Mouse (Mus musculus) neutrophil, adult 5-6 weeks (primary cell): Measurements from ENCODE around the gene Eng. TPM values are rescaled to one million over a fixed set of nuclear protein-coding genes. Genes with fewer than 3 reads are reported as not detected.
A peak's percentile ranks its signal among the peaks of the same experiment; 100 is the strongest.

Experiments used
- ATAC-seq: fragments of 151-379, 151-347 bp; 2 replicates; pipeline ENCODE4 v1.8.0; 2017; ENCODE audit warnings: mild to moderate bottlenecking, moderate TSS enrichment; ENCODE audit not compliant: insufficient number of reproducible peaks, poor library complexity, low FRiP score, severe bottlenecking; ENCODE audit errors: extremely low read depth
- total RNA-seq: library from RNA; stranded (forward); fragments of 200-1000 nt; gene quantifications from 2 replicates; pipeline ENCODE4 v1.2.3, GENCODE M21; 2017

Gene Eng
- total RNA-seq, 1 experiment from 2014 or later, result not detected

GRCm38 (mm10) chr2:32669876-32670275 is 23.5 kb downstream of the Eng start:
- ATAC-seq, result no peak

GRCm38 (mm10) chr2:32671147-32671546 is 24.8 kb downstream of the Eng start:
- ATAC-seq, result no peak

- no peak for ATAC-seq
These were observed 25.7 kb downstream of the Eng start for GRCm38 (mm10) chr2:32671907-32672595.

GRCm38 (mm10) chr2:32673176-32673917 is 27.0 kb downstream of the Eng start:
- ATAC-seq, result no peak

- ATAC-seq, result no peak
These were observed 30.4 kb downstream of the Eng start for GRCm38 (mm10) chr2:32676821-32677220.

- no peak for ATAC-seq
These were observed 31.3 kb downstream of the Eng start for GRCm38 (mm10) chr2:32677683-32678082.

- no peak for ATAC-seq
These were observed 33.7 kb downstream of the Eng start for GRCm38 (mm10) chr2:32680051-32680451.

GRCm38 (mm10) chr2:32680961-32681650 is 34.7 kb downstream of the Eng start:
- no peak for ATAC-seq

GRCm38 (mm10) chr2:32681754-32682153 is 35.4 kb downstream of the Eng start:
- no peak for ATAC-seq

GRCm38 (mm10) chr2:32682721-32683417 is 36.5 kb downstream of the Eng start:
- no peak for ATAC-seq

- no peak for ATAC-seq
These were observed 37.3 kb downstream of the Eng start for GRCm38 (mm10) chr2:32683701-32684100.

GRCm38 (mm10) chr2:32684681-32685428 is 38.5 kb downstream of the Eng start:
- ATAC-seq, result no peak

GRCm38 (mm10) chr2:32685807-32686206 is 39.4 kb downstream of the Eng start:
- no peak for ATAC-seq

GRCm38 (mm10) chr2:32686640-32687039 is 40.2 kb downstream of the Eng start:
- no peak for ATAC-seq

GRCm38 (mm10) chr2:32687562-32687961 is 41.2 kb downstream of the Eng start:
- ATAC-seq, result no peak

- peak; percentile 70 for ATAC-seq
These were observed 43.0 kb downstream of the Eng start for GRCm38 (mm10) chr2:32689420-32689819.

GRCm38 (mm10) chr2:32691041-32691440 is 44.6 kb downstream of the Eng start:
- no peak for ATAC-seq

- no peak for ATAC-seq
These were observed 46.1 kb downstream of the Eng start for GRCm38 (mm10) chr2:32692496-32692895.

GRCm38 (mm10) chr2:32693282-32693681 is 46.9 kb downstream of the Eng start:
- no peak for ATAC-seq
